Mouse (Mus musculus) heart, adult 11 months (tissue): ENCODE results near the gene Zkscan6.

Experiments used
- DNase-seq: peaks from one replicate; pipeline ENCODE4 v3.0.0; 2022

Gene Zkscan6

GRCm38 (mm10) chr11:65814381-65814780 lies 7.4 kb downstream of the Zkscan6 start:
- DNase-seq = peak; percentile 88

DNA sequence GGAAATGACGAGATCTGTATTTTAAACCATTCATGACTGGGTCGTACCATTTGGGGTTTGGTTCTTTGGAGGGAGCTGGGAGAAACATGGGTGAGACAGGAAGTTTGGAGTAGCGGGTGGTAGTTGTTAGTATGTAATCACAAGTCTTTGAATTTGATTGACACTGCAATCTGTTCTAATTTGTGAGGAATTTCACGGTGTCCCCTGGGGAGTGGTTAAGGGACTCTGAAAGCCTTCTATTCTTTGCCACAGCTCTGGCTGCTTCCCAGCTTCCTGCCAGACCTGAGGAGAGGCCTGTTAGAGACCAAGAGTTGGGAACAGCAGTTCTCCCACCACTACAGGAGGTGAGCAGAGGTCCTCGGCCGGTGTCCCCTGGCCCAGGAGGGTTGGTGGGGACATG lies 9.3 kb downstream of the Zkscan6 start:
- DNase-seq = peak; percentile 64

GRCm38 (mm10) chr11:65818193-65818592 lies 11.2 kb downstream of the Zkscan6 start:
- DNase-seq = peak; percentile 37

DNA sequence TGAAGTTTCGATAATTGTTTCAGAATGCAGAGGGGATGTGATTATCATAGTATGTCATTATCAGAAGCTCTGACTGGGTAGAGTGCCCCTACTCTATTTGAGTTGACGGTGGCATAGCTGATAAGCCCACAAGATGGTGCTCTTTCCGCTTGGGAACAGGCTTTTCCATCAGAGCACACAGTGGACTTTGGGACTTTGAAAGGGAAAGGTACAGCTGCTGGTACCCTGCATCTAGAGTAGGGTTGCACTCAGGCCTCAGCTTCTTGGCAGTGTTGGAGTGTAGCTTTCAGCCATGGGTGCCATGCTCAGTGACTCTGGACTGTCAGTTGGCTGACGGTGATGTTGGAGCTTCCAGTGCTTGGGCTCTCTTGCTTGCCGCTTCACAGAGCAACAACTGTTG lies 13.3 kb downstream of the Zkscan6 start:
- DNase-seq = peak; percentile 27

DNA sequence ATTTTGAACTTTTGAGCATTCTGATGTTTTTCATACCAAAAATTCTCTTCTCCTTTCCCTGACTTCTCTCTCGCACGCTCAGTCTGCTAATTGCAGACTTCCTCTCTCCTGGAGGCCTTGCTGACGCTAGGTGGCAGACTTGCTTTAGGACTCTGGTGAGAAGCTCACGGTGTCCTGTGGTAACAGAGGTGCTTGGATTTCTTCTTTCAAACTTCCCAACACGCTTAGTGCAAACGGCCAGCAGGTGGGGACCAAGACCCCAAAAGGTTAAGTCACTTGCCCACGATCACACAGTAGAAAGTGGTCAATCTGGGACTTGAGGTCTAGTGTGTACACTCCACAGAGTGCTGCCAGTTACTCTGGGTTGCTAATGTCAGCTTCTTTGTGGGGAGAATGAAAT lies 13.9 kb downstream of the Zkscan6 start:
- peak; percentile 89 for DNase-seq

GRCm38 (mm10) chr11:65824556-65824955 lies 17.6 kb downstream of the Zkscan6 start:
- peak; percentile 34 for DNase-seq

GRCm38 (mm10) chr11:65838999-65839398 lies 32.0 kb downstream of the Zkscan6 start:
- peak; percentile 91 for DNase-seq

- peak; percentile 60 for DNase-seq
These were observed 39.5 kb downstream of the Zkscan6 start for GRCm38 (mm10) chr11:65846446-65846845.

- DNase-seq = no peak
These were observed 45.1 kb downstream of the Zkscan6 start for GRCm38 (mm10) chr11:65852066-65852465.

DNA sequence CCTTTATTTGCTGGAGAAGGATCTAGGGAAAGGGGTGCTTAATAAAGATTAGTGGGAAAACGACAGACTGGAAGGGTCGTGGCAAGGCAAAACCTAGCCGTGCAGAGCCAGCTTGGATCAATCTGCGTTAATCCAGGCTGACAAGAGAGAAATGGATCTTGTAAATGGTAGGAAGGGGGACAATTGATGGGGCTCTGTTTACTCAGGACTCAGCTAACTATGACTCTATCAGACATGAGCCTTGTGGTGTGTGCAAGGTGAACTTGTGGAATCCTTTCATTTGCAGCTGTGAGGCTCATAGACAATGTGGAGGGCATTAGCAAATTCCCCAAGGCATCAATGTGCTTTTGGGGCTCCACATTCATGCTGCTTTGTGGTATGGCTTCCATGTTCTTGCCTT lies 54.5 kb downstream of the Zkscan6 start:
- DNase-seq = no peak

- DNase-seq = no peak
These were observed 70.3 kb downstream of the Zkscan6 start for GRCm38 (mm10) chr11:65877146-65877775.
